Mouse (Mus musculus) heart, postnatal 0 days (tissue): ENCODE measurements around the gene Kcne1.

Experiments used
- CTCF ChIP-seq: IDR thresholded peaks from 2 replicates; pipeline ENCODE4 v1.5.1; 2016; ENCODE audit warnings: antibody characterized with exemption, control low read depth, low read depth
- EP300 ChIP-seq: IDR thresholded peaks from 2 replicates; pipeline ENCODE4 v1.6.1; 2016; ENCODE audit warnings: antibody characterized with exemption, low read depth

DNA sequence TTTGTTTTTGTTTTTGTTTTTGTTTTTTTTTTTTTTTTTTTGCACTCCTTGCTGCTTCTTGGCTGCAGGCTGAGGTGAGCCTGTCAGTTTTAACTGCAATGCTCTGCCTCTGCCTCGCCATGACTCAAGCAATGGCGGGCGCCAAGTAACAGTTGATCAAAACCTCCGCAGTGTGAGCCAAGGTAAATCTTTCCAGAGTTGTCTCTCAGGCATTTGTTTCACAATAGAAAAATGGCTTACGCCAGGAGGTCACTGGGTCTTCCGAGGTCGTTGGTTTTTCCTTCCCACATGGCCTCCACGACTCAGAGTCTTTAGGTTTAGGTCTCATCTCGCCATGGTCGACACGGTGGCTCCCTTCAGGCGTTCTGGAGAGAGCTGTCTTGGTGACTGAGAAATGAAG is 6.0 kb downstream of the Kcne1 start:
- TF ChIP-seq CTCF (no peak), EP300 (no peak)
